Mouse (Mus musculus) macrophage (primary cell): ENCODE data around the gene Casc4. TPM values are rescaled to one million over a fixed set of nuclear protein-coding genes. Genes with fewer than 3 reads are reported as not detected.

Experiments
- H3K27ac ChIP-seq: fragments of 350-480 bp; formaldehyde crosslinking; 2 replicates; pipeline ENCODE4 v1.9.0; 2021
- H3K36me3 ChIP-seq: fragments of 350-480 bp; formaldehyde crosslinking; 2 replicates; pipeline ENCODE4 v1.9.0; 2021; ENCODE audit errors: inconsistent target
- H3K4me3 ChIP-seq: fragments of 350-480 bp; formaldehyde crosslinking; 2 replicates; pipeline ENCODE4 v1.9.0; 2021; ENCODE audit errors: inconsistent target
- H3K79me2 ChIP-seq: fragments of 350-480 bp; formaldehyde crosslinking; 2 replicates; pipeline ENCODE4 v1.9.0; 2021; ENCODE audit errors: inconsistent target
- WGBS: methylation state at CpG from one replicate; pipeline ENCODE4 v1.1.7; 2026; ENCODE audit warnings: inconsistent platforms; ENCODE audit not compliant: missing documents; 5-methylcytosine and 5-hydroxymethylcytosine counted together
- polyA plus RNA-seq: library from polyadenylated mRNA; stranded (reverse); fragments of 250-400 nt; gene quantifications from 3 replicates; pipeline ENCODE4 v1.2.4, GENCODE M21; 2018; ENCODE audit warnings: inconsistent platforms

The Casc4 gene
- polyA plus RNA-seq, 1 experiment from 2014 or later, result 0.06 TPM

- Histone ChIP-seq H3K79me2 (peaks cover 51% of the 10 kb centered on the region), H3K27ac (peak overlapping the region; percentile 81), H3K36me3 (0 out of 2 replicates have a peak, but pooled peaks cover 4% of the 10 kb centered on the region), H3K4me3 (peak overlapping the region; percentile 93)
- under 1% methylated on average over 47 of the region's 47 CpGs for WGBS
These were observed 89.7 kb downstream of the Casc4 start for GRCm38 (mm10) chr2:121956224-121957018.

GRCm38 (mm10) chr2:121957216-121957792 is 90.5 kb downstream of the Casc4 start:
- peak overlapping the region; percentile 81 for H3K27ac ChIP-seq
- 13% methylated on average over 8 of the region's 8 CpGs for WGBS
- peaks cover 60% of the 10 kb centered on the region for H3K79me2 ChIP-seq
- peak overlapping the region; percentile 93 for H3K4me3 ChIP-seq
- H3K36me3 ChIP-seq, result peaks cover 13% of the 10 kb centered on the region; the same call in 1 of the 2 replicates

Other genes starting within 250 kb of the Casc4 start
- gene Frmd5, start 59.9 kb upstream of the Casc4 start, polyA plus RNA-seq, result not detected in 3 replicates
- 13.3 to 21.4 TPM (median 15.2 TPM) in 3 replicates for gene Ctdspl2, start 89.0 kb downstream of the Casc4 start, polyA plus RNA-seq
- gene Mageb3, start 89.1 kb downstream of the Casc4 start, polyA plus RNA-seq, result not detected in 3 replicates
- 11.3 to 29.7 TPM (median 23.0 TPM) in 3 replicates for gene Eif3j1, start 161.6 kb downstream of the Casc4 start, polyA plus RNA-seq